Mouse (Mus musculus) Patski (cell line): ENCODE data around the gene Tnfaip1. TPM values are rescaled to one million over a fixed set of nuclear protein-coding genes. Genes with fewer than 3 reads are reported as not detected.
"Not testable (repeated sequence)": the region's sequence is repeated elsewhere in the genome, so short reads cannot be mapped to it uniquely, and the experiment has no call there.

Experiments used
- ATAC-seq: fragments of 100-300 bp; one replicate; pipeline ENCODE4 v1.8.0; 2021
- CTCF ChIA-PET: fragments of 350-600 bp; sonication (Branson Sonifier 250); formaldehyde crosslinking; loops from one replicate; lab custom pipeline; 2022; ENCODE audit warnings: inconsistent platforms; lab: Charles Lee
- POLR2A ChIA-PET: fragments of 350-600 bp; sonication (Branson Sonifier 250); formaldehyde crosslinking; loops from one replicate; lab custom pipeline; 2022; ENCODE audit warnings: antibody characterized with exemption, inconsistent platforms; lab: Charles Lee
- DNase-seq: peaks from one replicate; pipeline ENCODE4 v3.0.0-alpha.2; 2011; ENCODE audit warnings: low read depth, low spot score
- H3K27me3 ChIP-seq: fragments of 371-371 bp; one replicate; pipeline ENCODE4 v1.5.1; 2021
- CTCF ChIP-seq: fragments of 100-300 bp; IDR thresholded peaks from one replicate; pipeline ENCODE4 v1.5.1; 2021
- in situ Hi-C: fragments of 300-500 bp; cut with MboI; formaldehyde crosslinking; loops from 3 replicates; pipeline ENCODE4 v1.11.1; 2018; ENCODE audit warnings: low pct_unique_long_range_greater_than_20kb, mixed read lengths
- polyA plus RNA-seq: library from polyadenylated mRNA; unstranded; gene quantifications from one replicate; pipeline ENCODE4 v1.2.3, GENCODE M21; 2021

The Tnfaip1 gene
- polyA plus RNA-seq, 1 experiment from 2014 or later = 68.3 TPM

DNA sequence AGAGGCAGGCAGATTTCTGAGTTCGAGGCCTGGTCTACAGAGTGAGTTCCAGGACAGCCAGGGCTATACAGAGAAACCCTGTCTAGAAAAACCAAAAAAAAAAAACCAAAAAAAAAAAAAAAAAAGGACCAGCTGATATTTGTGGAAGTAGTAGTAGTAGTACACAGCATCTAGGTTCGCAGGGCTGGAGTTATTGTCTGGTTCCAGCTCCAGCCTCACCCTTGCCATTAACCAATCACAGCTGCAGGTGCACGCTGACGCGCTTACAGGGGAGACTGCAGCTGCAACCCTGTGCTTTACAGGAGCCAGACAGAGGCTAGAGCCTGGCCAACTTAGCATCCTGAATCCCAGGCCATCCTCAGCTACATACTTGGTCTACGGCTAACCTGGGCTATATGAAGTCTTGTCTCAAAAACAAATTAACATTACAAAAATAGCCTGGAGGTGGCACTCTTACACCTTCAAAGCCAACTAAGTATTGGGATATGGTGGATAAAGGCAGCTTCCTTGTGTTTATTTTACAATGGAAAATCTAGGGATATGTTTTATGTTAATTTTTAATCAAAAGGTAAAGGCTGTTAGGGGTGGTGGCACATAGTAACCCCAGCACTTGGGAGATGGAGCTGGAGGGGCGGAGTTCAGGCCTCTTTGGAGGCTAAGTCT lies 8.4 kb upstream of the Tnfaip1 start:
- POLR2A ChIA-PET = no interaction called here
- CTCF ChIA-PET = interaction anchor here (0.8 to 1.8 kb wide), 4 partner anchors 9 to 283 kb away, joined by 3 to 7 read pairs (median 3); no protein-coding TSS in a partner anchor
- H3K27me3 ChIP-seq = no peaks in the 10 kb centered on the region

DNA sequence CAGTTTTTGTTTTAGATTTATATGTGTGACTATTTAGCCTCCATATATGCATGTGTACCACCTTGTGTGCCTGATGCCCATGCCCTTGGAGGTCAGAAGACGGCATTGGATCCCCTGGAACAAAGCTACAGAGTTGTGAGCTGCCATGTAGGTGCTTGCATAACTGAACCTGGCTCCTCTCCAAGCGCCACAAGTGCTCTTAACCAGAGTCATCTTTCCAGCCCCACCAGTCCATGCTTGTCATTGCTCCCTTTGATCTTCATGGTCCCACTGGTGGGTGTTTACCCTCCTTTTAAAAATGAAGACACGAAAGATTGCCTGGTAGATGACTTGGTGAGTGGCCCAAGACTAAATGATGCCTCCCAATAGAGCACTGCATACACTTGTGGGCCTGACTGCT lies 4.2 kb upstream of the Tnfaip1 start:
- in situ Hi-C loops = no loop called here
- no peaks in the 10 kb centered on the region for H3K27me3 ChIP-seq
- TF ChIP-seq CTCF = no peak
- ChIA-PET POLR2A (interaction anchor here (1.6 kb wide), 1 partner anchor 16 kb away, joined by 3 read pairs; no protein-coding TSS in a partner anchor), CTCF (no interaction called here)
- ATAC-seq = no peak
- no peak for DNase-seq

More for the DNA sequence above, 8.4 kb upstream of the Tnfaip1 start:
- ATAC-seq (no peak), DNase-seq (no peak)
- in situ Hi-C loops = no loop called here
- TF ChIP-seq CTCF = no peak

DNA sequence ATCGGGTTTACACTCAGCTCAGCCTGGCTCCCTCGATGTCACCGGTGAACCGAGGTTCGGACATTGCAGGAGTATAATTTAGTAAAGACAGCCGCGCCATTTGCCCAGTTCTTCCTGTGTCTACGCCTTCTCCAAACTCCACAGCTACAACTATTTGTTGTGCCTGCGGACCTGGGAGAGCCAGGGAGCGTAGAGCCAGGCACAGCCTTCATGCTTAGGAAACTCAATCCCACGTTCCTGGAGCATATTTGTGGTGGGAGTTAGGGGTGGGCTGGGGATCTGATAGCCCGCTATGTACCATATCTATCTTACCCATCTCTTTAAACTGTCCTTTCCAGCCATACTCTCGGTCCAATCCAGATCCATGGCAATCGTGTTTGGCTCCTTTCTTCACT lies 555 bp upstream of the Tnfaip1 start:
- no peaks in the 10 kb centered on the region for H3K27me3 ChIP-seq
- ChIA-PET CTCF (no interaction called here), POLR2A (interaction anchor here (0.9 kb wide), 1 partner anchor 9 kb away, joined by 3 read pairs; no protein-coding TSS in a partner anchor)
- no peak for TF ChIP-seq CTCF
- DNase-seq (no peak), ATAC-seq (peak; percentile 7)
- in situ Hi-C loops = no loop called here

DNA sequence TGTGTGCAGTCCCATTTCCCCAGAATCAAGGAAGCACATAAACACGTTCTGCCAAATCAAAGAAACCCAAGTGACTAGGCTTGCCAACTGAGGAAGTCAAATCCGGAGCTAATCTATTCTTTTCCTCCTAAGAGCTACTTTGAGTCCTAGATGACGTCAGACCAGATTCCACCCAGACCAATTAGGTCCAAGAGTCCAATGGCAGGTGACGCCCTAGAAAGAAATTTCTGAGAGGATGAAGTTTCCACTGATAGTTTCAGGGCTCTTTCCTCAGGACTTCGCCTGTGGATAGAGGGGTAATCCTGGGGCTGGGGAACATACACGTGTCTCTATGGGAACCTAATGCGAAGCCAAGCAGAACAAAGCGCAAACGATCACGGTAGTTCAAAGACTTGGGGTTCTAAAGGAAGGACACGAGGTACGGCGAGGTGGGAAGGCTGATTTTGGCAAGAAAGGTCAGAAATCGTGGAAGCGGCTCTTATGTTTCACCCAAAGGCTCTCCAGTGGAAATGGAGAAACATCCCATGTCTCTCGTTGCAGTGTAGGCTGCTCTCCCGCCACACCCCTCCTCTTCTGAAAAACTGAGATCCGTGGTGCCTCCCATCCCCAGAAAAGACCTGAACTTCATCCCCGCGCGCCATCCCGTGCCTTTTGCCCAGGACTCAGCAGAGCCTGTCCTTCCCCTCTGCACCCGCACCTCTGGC lies 604 bp downstream of the Tnfaip1 start:
- H3K27me3 ChIP-seq = no peaks in the 10 kb centered on the region
- in situ Hi-C loops = no loop called here
- ChIA-PET POLR2A (no interaction called here), CTCF (interaction anchor here (1.3 to 1.7 kb wide), 3 partner anchors 11 to 136 kb away, joined by 4 to 10 read pairs (median 6); no protein-coding TSS in a partner anchor)
- ATAC-seq (no peak), DNase-seq (no peak)
- TF ChIP-seq CTCF = no peak

DNA sequence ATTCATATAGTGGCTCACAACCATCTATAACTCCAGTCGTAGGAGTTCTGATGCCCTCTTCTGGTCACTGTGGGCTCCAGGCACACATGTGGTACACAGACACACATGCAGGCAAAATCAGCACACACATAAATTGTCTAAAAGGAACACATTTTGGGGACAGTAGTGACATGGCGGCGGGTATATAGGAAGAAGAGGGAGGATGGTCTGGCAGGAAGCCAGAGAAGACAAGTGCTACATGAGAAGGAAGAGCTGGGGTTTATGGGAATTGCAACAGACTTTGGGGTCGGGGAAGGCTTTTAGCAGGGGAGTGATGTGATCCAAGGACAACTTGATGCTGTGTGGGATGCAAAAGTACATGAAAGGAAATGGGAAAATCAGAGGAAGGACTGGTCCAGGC lies 1.6 kb downstream of the Tnfaip1 start:
- DNase-seq (no peak), ATAC-seq (no peak)
- ChIA-PET POLR2A (no interaction called here), CTCF (interaction anchor here (1.3 to 1.7 kb wide), 3 partner anchors 10 to 135 kb away, joined by 4 to 10 read pairs (median 6); no protein-coding TSS in a partner anchor)
- no peak for TF ChIP-seq CTCF
- no peaks in the 10 kb centered on the region for H3K27me3 ChIP-seq
- in situ Hi-C loops = no loop called here

DNA sequence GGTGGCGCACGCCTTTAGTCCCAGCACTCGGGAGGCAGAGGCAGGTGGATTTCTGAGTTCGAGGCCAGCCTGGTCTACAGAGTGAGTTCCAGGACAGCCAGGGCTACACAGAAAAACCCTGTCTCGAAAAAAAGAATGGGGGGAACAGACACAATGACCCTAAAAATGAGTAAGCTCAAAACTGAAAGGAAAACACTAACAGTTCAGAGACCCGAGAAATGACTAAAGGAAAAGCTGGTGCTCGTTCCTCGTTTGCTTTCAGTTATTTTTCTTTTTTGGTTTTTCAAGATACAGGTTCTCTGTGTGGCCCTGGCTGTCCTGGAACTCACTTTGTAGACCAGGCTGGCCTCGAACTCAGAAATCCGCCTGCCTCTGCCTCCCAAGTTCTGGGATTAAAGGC lies 4.6 kb downstream of the Tnfaip1 start:
- in situ Hi-C loops, POLR2A ChIA-PET: not testable (repeated sequence)

DNA sequence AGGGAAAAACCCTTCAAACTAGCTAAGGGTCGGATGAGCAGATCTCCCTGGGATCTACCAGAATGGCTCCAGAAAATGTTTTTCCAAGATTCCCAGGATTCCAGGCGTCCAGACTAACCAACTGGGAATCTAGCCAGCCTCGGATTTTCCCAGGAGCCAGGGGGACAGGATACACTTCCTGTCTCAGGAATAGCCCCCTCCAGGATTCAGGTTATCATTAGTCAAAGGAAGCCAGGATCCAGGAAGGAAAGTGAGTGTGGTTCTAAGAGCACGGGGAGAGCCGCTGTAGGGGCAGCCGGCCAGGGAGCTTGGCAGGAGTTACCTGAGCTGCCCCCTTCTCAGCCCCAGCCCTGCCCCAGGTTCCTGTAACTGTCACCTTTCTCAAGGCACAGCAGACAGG lies 5.1 kb downstream of the Tnfaip1 start:
- CTCF ChIA-PET = no interaction called here
- POLR2A ChIA-PET = no interaction called here
- in situ Hi-C loops = no loop called here
- ATAC-seq (no peak), DNase-seq (no peak)
- no peaks in the 10 kb centered on the region for H3K27me3 ChIP-seq
- no peak for TF ChIP-seq CTCF

More for the DNA sequence above, 4.6 kb downstream of the Tnfaip1 start:
- H3K27me3 ChIP-seq, ATAC-seq, CTCF ChIA-PET, DNase-seq: not testable (repeated sequence)

DNA sequence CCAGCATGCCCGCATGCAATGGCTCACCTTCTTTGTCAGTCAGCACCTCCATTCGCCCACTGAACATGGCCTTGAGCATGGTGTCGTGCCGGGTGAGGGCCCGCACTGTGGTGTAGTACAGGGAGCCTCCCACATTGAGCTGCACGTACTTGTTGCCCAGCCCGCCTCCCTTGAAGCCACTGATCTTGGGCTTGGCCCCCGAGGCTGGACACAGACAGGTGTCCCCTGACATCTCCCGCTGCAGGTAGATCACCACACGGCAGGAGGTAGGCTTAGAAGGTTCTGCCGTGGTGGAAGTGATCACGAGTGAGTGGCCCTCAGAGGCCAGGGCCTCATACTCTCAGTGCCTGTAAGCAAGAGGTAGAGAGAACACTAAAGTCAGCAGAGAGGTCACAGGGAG lies 6.1 kb downstream of the Tnfaip1 start:
- DNase-seq (no peak), ATAC-seq (no peak)
- ChIA-PET POLR2A (no interaction called here), CTCF (no interaction called here)
- in situ Hi-C loops = no loop called here
- no peaks in the 10 kb centered on the region for H3K27me3 ChIP-seq
- no peak for TF ChIP-seq CTCF

DNA sequence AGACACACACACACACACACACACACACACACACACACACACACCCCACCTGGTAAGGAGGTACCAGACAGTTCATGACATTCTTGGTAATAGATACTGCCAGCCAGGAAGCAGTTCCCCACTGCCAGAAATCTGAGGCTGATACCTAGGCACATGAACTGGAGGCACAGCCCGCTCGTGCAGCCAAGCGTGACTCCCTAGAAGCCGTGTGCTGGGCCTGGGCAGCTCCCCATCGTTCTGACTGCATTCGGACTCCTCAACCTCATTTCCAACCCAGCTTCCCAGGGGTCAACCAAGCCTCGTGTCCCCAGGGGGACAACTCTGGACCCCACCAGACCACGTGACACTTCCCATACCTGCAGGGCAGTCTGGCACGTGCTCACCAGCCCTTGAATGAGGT lies 7.4 kb downstream of the Tnfaip1 start:
- in situ Hi-C loops = no loop called here
- POLR2A ChIA-PET = no interaction called here
- no peak for TF ChIP-seq CTCF
- DNase-seq (no peak), ATAC-seq (no peak)
- no peaks in the 10 kb centered on the region for H3K27me3 ChIP-seq
- CTCF ChIA-PET = no interaction called here

DNA sequence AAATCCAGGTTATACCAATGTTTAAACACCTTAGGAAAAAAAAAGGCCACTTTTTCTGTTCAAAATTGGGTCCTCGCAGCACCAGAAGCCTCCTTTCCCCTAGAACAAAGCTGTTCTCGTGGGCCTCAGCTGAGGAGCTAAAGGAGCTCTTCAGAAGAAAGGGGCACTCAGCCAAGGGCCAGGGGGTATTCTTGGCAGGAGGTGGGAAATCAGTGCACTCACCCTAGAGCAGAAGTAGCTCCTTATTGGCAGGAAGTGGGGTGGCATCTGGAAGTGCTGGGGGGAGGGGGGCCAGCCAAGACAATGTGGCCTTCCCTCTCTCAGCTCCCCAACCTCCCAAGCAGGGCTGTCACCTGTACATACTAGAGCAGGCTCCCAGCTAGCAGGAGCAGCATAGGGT lies 11.3 kb downstream of the Tnfaip1 start:
- in situ Hi-C loops = no loop called here
- POLR2A ChIA-PET = interaction anchor here (0.5 to 1.1 kb wide), 3 partner anchors 15 to 325 kb away, joined by 3 to 4 read pairs (median 3); no protein-coding TSS in a partner anchor
- CTCF ChIA-PET = interaction anchor here (1.1 kb wide), 1 partner anchor 11 kb away, joined by 6 read pairs; the partner anchor contains the start of genes Ift20 and Tnfaip1
- no peak for ATAC-seq
- DNase-seq = no peak
- H3K27me3 ChIP-seq = no peaks in the 10 kb centered on the region
- no peak for TF ChIP-seq CTCF
